ENCODE assay signal across 10 mouse cellular contexts in the genomic region with DNA sequence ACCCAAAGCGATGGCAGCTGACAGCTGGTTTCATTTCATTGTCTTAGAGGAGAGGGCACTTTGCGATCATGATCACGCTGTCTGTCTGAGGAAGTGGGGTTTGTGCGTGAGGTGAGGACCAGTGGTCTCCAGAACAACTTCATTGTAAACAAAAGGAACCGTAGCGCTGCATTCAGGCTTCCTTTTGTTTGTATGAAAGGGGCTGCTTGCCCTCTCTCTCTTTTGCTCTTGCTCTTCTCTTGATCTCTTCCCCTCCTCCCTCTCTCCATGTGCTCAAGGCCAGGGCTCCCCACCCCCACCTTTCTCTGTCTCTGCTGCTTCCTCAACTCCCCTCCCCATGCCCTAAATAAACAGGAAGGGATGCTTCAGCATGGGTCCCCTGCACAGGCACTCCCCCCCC. TPM values are rescaled to one million over a fixed set of nuclear protein-coding genes. Genes with fewer than 3 reads are reported as not detected.
DNase-seq lines count a peak whose midpoint lies in the region; ATAC-seq and TF ChIP-seq lines count a peak whose summit lies in the region.
"Had no signal": no experiment of that assay in that cellular context is flagged by ENCODE, and none has a peak within 500 bp of the region (broad histone marks: within the 10 kb centered on the region; RNA-seq: fewer than 3 reads in every experiment).

No protein-coding gene starts in this region.

- intact Hi-C loops in heart, postnatal 25 days (cut with DNase I), result no loop called here
- intact Hi-C loops in gastrocnemius, adult 2 months (cut with DNase I), result no loop called here

- H3K9ac ChIP-seq in heart, postnatal 0 days (replicated peaks; ENCODE audit: low read depth, low read length), result no peak overlapping the region
- no peak overlapping the region; the same call in 1 of the 2 replicates for H3K9ac ChIP-seq in forebrain, embryonic 13.5 days
- H3K9ac ChIP-seq in liver, postnatal 0 days (replicated peaks), result no peak overlapping the region; the same call in 1 of the 2 replicates

- no peak for TF ChIP-seq EP300 in heart, postnatal 0 days (IDR thresholded peaks at IDR 0.05; ENCODE audit: low read depth)
- no peak for TF ChIP-seq EP300 in liver, postnatal 0 days (IDR thresholded peaks at IDR 0.05; ENCODE audit: low read depth)

- H3K36me3 ChIP-seq in heart, postnatal 0 days (replicated peaks; ENCODE audit: control insufficient read depth, insufficient read depth, low read length), result no peaks in the 10 kb centered on the region
- H3K36me3 ChIP-seq in forebrain, embryonic 13.5 days (ENCODE audit: poor library complexity, severe bottlenecking), result no peaks in the 10 kb centered on the region
- H3K36me3 ChIP-seq in liver, postnatal 0 days (replicated peaks; ENCODE audit: insufficient read depth, low read length), result no peaks in the 10 kb centered on the region
- H3K36me3 ChIP-seq in thymus, adult 2 months (ENCODE audit: control insufficient read depth, insufficient read depth, low read length), result no peaks in the 10 kb centered on the region

- H3K4me1 ChIP-seq in heart, postnatal 0 days (ENCODE audit: control insufficient read depth, insufficient read depth), result peaks cover 4% of the 10 kb centered on the region
- H3K4me1 ChIP-seq in forebrain, embryonic 13.5 days, result peaks cover 26% of the 10 kb centered on the region
- H3K4me1 ChIP-seq in liver, postnatal 0 days (ENCODE audit: insufficient read depth), result peaks cover 6% of the 10 kb centered on the region; the same call in 1 of the 2 replicates
- peaks cover 21% of the 10 kb centered on the region for H3K4me1 ChIP-seq in thymus, adult 2 months (replicated peaks; ENCODE audit: control insufficient read depth, insufficient read depth, low read length)

- H3K4me2 ChIP-seq in heart, postnatal 0 days (ENCODE audit: low read depth, low read length), result peak overlapping the region; percentile 59
- peak overlapping the region; percentile 37; the same call in 1 of the 2 replicates for H3K4me2 ChIP-seq in forebrain, embryonic 13.5 days
- H3K4me2 ChIP-seq in liver, postnatal 0 days (ENCODE audit: low read depth, low read length), result peak overlapping the region; percentile 68

- no peaks in the 10 kb centered on the region for H3K27me3 ChIP-seq in heart, postnatal 0 days (ENCODE audit: control insufficient read depth, insufficient read depth, low read length)
- H3K27me3 ChIP-seq in forebrain, embryonic 13.5 days, result no peaks in the 10 kb centered on the region
- no peaks in the 10 kb centered on the region for H3K27me3 ChIP-seq in liver, postnatal 0 days (ENCODE audit: insufficient read depth, low read length)
- no peaks in the 10 kb centered on the region for H3K27me3 ChIP-seq in thymus, adult 2 months (ENCODE audit: control insufficient read depth, insufficient read depth, low read length)
- H3K27me3 ChIP-seq: Patski had no signal

- no peak for TF ChIP-seq POLR2A in thymus, adult 2 months (IDR thresholded peaks at IDR 0.05; ENCODE audit: control insufficient read depth, extremely low read depth, insufficient read depth, low read length, poor library complexity)

- no peak for ATAC-seq in heart, postnatal 0 days (ENCODE audit: insufficient read depth, low read depth)
- ATAC-seq in forebrain, embryonic 13.5 days, result no peak
- ATAC-seq in liver, postnatal 0 days, result no peak
- ATAC-seq: Patski had no signal

- no peaks in the 10 kb centered on the region for H3K9me3 ChIP-seq in heart, postnatal 0 days (replicated peaks; ENCODE audit: control insufficient read depth, low read length)
- no peaks in the 10 kb centered on the region for H3K9me3 ChIP-seq in forebrain, embryonic 13.5 days (replicated peaks)
- H3K9me3 ChIP-seq in liver, postnatal 0 days (ENCODE audit: low read length), result no peaks in the 10 kb centered on the region

- DNase-seq in heart, postnatal 0 days (ENCODE audit: low spot score), result no peak
- DNase-seq in heart, postnatal 25 days (ENCODE audit: low spot score), result no peak
- DNase-seq in liver, postnatal 0 days, result no peak
- peak; percentile 23 for DNase-seq in thymus, adult 2 months
- no peak for DNase-seq in gastrocnemius, adult 2 months
- DNase-seq in left cerebral cortex, adult 18-20 months (ENCODE audit: low spot score in 2 of 2), result no peak
- DNase-seq in frontal cortex, adult 2 months (ENCODE audit: extremely low spot score in 1 of 2, low spot score in 1 of 2), result no peak
- DNase-seq: gastrocnemius, postnatal 14 days had no signal

- no peak for TF ChIP-seq CTCF in heart, postnatal 0 days (IDR thresholded peaks at IDR 0.05; ENCODE audit: low read depth)
- TF ChIP-seq CTCF in liver, postnatal 0 days (IDR thresholded peaks at IDR 0.05; ENCODE audit: low read depth), result no peak
- TF ChIP-seq CTCF in thymus, adult 2 months (IDR thresholded peaks at IDR 0.05; ENCODE audit: borderline replicate concordance, control insufficient read depth, extremely low read depth, insufficient read depth, low read length, poor library complexity), result no peak
- no peak for TF ChIP-seq CTCF in gastrocnemius, adult 2 months (IDR thresholded peaks at IDR 0.05)

- no peak overlapping the region for H3K27ac ChIP-seq in heart, postnatal 0 days (ENCODE audit: low read depth)
- H3K27ac ChIP-seq in forebrain, embryonic 13.5 days, result no peak overlapping the region
- no peak overlapping the region for H3K27ac ChIP-seq in liver, postnatal 0 days (ENCODE audit: low read depth)
- H3K27ac ChIP-seq in thymus, adult 2 months (ENCODE audit: control insufficient read depth, insufficient read depth, low read length), result peak overlapping the region; percentile 41; the same call in 1 of the 2 replicates
- no peak overlapping the region for H3K27ac ChIP-seq in gastrocnemius, adult 2 months

- WGBS in heart, postnatal 0 days, result 28% methylated on average over 6 of the region's 6 CpGs
- WGBS in forebrain, embryonic 13.5 days, result 6% methylated on average over 6 of the region's 6 CpGs
- 6% methylated on average over 6 of the region's 6 CpGs for WGBS in liver, postnatal 0 days (ENCODE audit: insufficient replicate concordance)
- 18% methylated on average over 6 of the region's 6 CpGs for WGBS in thymus, adult 2 months

- 0 out of 2 replicates have a peak overlapping the region, but pooled peaks have one; percentile 18 for H3K4me3 ChIP-seq in heart, postnatal 0 days (ENCODE audit: low read depth, low read length)
- H3K4me3 ChIP-seq in forebrain, embryonic 13.5 days, result no peak overlapping the region
- no peak overlapping the region for H3K4me3 ChIP-seq in liver, postnatal 0 days (ENCODE audit: low read depth, low read length)
- H3K4me3 ChIP-seq in thymus, adult 2 months (ENCODE audit: control insufficient read depth, insufficient read depth, low read length), result no peak overlapping the region
- no peak overlapping the region for H3K4me3 ChIP-seq in gastrocnemius, adult 2 months

RNA-seq across cellular contexts. Expression of a gene that starts 51.0 kb away (rescaled TPM):
- 15.5 and 22.8 TPM in 2 replicates for total RNA-seq in heart, postnatal 0 days (2014; rRNA removed; ENCODE audit: low replicate concordance)
- 64.2 and 64.5 TPM in 2 replicates for polyA plus RNA-seq in heart, postnatal 0 days (2015; fragmentation: Nextera tagmentation; extraction: Ambion mirVana)
- 10 to 100 TPM; 55.0 to 60.9 TPM for total RNA-seq in heart, postnatal 25 days (2021)
- polyA plus RNA-seq in forebrain, embryonic 13.5 days (2015; fragmentation: Nextera tagmentation; extraction: Ambion mirVana), result 313 and 318 TPM in 2 replicates
- polyA plus RNA-seq in liver, postnatal 0 days (2015; fragmentation: Nextera tagmentation; extraction: Ambion mirVana), result 69.9 and 73.7 TPM in 2 replicates
- 20.0 and 23.3 TPM in 2 replicates for polyA plus RNA-seq in thymus, adult 2 months (2012; rRNA removed)
- total RNA-seq in gastrocnemius, adult 2 months (2021), result 10 to 100 TPM; 62.8 to 64.2 TPM
- total RNA-seq in left cerebral cortex, adult 18-20 months (2021), result 100 to 1,000 TPM; 234 to 248 TPM
- polyA plus RNA-seq in frontal cortex, adult 2 months (2012; rRNA removed), result 259 and 267 TPM in 2 replicates
